Mouse (Mus musculus): ENCODE measurements around the gene Vim.

GRCm38 (mm10) chr2:13527531-13527930 lies 46.2 kb upstream of the Vim start:
- TF ChIP-seq CTCF (IDR thresholded peaks at IDR 0.05; ENCODE audit: control insufficient read depth, insufficient read depth, insufficient replicate concordance, low read depth, low read length) (no peak), POLR2A (IDR thresholded peaks at IDR 0.05; ENCODE audit: control insufficient read depth, low read depth, low read length) (no peak)

All from testis, adult 2 months (tissue).